Mouse (Mus musculus): ENCODE results near the gene Gcnt2.
"Not testable (repeated sequence)": the region's sequence is repeated elsewhere in the genome, so short reads cannot be mapped to it uniquely, and the experiment has no call there.

Gene Gcnt2

DNA sequence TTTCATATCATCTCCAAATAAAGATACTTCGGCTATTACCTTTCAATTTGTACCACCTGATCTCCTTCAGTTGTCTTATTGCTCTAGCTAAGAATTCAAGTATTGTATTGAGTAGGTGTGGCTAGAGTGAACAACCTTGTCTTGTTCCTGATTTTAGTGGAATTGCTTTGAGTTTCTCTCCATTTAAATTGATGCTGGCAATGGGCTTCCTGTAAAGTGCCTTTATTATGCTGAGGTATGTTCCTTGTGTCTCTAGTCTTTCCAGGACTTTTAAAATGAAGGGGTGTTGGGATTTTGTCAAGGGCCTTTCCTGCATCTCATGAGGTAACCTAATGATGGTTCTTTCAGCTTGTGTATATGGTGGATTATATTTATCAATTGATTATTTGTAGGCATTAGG, 83.5 kb downstream of the Gcnt2 start:
- DNase-seq (ENCODE audit: low spot score in 2 of 2), result no peak

DNA sequence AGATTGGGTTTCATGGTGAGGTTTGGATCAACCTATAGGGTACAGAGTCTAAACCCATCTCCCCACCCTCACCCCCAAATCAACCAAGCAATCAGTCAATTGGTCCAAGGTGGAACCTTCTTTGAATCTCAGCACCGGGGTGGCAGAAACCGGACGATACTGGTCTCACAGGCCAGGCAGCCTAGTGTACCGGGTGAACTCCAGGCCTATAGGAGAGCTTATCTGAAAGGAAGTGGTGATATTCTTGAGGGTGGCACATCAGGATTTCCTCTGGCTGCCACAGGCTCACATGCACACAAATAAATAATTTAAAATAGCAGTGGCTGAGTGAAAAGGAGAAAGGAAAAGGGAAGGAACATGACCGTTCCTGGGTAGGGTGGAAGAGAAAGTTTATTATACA, 84.4 kb downstream of the Gcnt2 start:
- no peak for DNase-seq (ENCODE audit: low spot score in 2 of 2)

DNA sequence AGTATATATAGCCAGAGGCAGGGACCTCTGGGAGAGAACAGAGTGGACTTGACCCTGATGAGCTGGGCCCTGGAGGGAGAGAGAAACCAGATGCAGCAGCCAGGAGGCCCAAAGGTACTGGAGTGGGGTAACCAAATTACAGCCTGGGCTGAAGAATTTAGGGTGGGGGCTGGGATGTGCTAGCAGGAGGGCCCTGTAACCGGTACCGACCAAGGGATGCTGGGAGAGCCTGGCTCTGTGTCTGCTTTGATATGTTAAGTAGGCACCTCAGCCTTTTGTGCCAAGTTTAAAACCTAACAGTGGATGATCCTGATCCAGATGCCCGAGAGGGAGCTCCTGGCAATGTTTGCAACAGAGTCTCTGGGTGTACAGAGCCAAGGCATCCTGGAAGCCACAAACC, 84.8 kb downstream of the Gcnt2 start:
- DNase-seq (ENCODE audit: low spot score in 2 of 2), result no peak

DNA sequence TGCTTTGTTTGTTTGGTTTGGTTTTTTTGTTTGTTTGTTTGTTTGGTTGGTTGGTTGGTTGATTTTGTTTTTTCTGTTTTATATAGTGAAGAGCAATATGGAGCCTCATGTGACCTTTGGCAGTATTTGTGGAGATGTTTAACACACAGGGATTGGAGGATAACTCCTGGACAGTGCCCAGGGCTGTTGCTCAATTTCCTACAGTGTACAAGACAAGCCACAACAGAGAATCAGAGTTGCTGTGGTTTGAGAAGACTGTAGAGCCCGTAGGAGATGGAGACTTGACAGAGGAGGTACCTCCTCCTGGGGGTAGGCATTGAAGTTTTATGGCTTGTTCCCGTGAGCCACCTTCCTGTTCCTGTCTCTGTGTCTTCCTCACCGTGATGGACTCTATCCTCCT, 87.0 kb downstream of the Gcnt2 start:
- DNase-seq (ENCODE audit: low spot score in 2 of 2), result no peak

DNA sequence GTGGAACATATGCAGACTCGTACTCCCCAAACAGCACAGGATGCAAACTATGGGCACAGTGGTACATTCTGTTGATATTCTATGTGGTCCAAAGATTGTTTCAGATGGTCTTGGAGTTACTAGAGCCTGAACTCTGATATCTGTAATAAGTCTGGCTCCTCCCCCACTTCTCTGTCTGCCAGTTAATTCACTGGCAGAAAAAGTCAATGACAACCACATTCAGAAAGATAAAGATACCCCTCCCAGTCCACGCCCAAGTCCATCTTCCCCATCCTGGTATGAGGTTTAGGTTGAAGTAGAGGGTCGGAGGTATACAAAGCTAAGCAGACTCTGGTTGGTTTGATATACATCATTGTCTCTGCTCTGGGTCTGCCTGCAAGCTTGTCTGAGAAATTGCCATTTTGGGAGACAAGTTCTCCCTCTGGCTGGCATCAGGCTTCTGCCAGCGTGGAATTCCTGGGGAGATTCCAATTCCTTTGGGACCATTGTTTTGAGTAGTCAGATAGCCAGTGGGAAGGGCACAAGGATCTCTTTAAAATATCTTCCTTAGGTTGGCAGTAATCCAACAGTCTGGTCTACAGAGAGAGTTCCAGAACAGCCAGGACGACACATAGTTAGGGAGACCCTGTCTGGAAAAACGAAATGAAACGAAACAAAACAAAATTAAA, 88.1 kb downstream of the Gcnt2 start:
- DNase-seq (ENCODE audit: low spot score in 2 of 2), result no peak

DNA sequence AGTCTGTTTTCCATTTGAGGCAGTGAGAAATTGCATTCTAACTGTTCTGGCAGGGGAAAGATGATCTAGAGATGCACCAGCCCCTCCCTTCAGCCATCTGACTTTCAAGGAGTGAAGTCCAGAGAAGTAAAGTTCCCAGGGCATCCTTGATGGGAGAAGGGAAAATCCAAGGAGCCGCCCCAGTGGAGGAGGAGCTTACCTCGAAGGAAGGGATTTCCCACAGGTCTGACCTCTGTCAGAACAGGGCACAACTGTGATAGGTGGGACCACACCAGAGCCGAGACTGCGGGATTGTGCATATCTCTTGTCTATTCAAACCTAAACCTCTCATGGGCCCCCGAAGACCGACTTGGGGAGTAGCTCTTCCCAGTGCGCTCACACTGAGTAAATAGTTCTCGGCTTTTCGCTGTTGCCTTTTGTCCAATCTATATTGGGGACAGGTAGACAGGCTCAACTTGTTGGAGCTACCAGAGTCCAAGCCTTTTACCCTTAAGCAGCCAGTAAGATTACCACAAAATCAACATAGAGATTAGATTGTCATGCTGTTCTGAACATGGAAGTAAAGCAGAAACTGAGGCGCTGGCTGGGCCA, 91.9 kb downstream of the Gcnt2 start:
- no peak for DNase-seq (ENCODE audit: low spot score in 2 of 2)

DNA sequence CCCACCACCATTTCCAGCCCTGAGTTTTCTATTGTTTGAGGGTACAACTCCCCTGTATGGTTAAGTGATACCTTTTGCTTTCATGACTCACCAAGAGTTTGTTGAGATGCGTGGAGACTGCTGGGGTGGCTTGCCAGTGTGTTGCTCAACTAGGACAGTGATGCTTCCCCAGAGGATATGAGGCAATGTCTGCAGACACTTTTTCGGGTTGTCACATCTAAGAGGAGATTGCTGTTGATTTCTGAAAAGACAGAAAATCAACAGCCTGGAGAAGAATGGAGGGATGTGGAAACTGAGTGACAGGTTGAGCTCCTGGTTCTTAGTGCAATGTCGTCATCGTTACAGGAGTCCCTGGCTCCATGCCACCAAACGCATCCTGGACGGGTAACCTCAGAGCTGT, 93.7 kb downstream of the Gcnt2 start:
- no peak for DNase-seq (ENCODE audit: low spot score in 2 of 2)

DNA sequence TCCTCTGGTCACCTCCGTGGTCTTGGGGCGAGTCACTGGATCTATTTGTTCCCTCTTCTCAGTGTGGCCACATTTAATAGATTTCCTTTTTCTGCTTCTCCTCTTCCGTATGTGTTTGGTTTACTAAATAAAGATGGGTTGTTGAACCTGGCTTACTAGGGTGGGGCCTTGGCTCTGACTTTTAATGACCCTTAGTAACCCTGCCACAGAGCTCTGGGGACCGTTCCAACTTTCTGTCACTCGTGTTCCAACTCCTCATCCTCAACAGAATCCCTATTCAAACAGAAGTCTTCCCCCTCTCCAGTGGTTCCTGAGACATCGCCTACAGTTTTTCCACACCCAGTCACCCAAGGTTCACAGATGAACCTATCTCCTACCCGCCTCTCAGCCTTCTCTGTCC, 96.2 kb downstream of the Gcnt2 start:
- no peak for DNase-seq (ENCODE audit: low spot score in 2 of 2)

DNA sequence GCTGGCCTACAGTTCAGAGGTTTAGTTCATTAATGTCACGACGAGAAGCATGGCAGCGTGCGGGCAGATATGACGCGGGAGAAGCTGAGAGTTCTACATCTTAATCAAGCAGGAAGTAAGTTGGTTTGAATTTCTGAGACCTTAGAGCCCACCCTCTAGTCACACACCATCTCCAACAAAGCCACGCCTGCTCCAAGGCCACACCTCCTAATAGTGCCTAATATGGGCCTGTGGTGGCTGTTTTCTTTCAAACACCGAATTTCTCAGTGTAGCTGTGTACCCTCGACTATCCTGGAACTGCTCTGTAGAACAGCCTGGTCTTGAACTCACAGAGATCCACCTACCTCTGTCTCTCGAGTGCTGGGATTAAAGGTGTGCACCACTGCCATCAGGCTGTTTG, 108.1 kb downstream of the Gcnt2 start:
- DNase-seq (ENCODE audit: low spot score in 2 of 2), result no peak

DNA sequence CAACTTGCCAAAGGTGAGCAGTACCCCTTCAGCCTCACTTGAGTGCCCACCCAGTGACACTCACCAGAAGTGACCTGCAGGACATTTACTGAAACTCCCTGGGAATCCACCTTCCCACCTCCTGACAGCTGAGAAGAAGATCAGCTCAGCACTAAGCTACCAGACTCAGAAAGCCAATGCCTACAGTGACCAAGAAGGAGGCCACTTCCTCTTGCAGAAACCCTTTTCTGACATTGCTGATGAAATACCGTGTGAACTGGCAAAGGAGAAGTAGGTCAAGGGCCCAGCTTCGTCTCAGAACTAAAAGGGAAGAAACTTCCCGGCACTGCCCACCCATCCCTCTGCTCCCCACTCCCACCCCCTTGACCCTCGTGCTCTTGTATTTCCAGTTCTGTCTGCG, 109.0 kb downstream of the Gcnt2 start:
- no peak for DNase-seq (ENCODE audit: low spot score in 2 of 2)

DNA sequence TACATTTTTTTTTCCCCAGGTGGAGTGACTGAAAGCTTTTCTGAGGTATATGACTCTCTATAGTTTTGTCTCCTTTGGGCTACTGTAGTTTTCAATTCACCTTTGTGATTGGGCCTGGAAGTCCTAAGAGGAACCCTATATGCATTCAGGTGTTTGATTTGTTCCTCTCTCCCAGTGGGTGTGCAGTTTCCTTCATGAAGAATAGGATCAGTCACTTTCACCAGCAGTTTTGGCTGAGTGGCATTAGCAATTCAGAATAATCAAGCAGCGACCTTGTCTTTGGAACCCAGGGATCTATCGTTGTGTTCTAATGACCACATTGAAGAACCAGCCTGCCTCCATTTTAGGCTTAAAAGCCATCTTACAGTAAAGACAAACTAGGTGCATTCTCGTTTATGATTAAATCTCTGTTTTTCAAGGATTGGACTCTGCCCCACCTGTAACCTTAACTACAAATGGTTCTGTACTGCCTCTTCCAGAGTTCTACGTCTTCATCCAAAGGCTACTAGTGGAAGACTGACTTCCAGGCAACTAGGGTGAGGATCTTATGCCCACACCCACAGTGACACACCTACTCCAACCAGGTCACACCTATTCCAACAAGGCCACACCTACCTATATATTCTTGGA, 110.3 kb downstream of the Gcnt2 start:
- no peak for DNase-seq (ENCODE audit: low spot score in 2 of 2)

DNA sequence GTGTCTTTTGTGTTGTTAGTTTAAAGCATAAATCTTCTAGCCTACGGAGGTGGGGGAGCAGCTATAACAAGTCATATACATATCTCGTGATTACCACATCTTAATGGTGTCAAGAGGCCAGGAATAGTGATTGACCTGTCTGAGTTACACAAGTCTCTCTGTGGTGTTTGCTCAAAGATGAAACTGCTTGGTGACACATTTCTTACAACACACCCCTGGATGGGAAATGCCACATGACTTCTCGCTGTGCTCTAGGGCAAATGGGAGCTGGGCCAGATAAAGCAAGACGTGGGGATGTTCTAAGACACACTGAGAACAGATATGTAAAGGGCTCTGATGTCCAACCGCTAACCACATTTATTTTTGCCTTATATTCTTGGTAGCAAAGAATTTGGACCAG, 111.7 kb downstream of the Gcnt2 start:
- no peak for DNase-seq (ENCODE audit: low spot score in 2 of 2)

DNA sequence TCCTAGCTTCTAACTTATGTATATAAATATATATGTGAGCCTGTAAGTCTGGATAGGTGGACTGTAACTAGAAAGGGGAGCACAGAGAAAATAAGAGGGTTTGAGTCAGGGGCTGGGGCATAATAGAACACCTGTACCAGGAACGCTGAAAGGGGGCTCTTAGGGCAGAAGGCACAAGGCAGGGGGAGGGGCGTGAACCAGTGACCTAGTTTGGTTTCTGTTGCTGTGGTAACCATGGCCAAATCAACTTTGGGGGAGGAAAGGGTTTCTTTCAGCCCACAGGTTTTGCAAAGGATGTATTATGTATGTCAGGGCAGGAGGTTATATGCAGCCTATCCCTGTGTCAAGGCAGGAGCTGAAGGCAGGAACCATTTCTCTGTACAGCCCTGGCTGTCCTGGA, 112.3 kb downstream of the Gcnt2 start:
- DNase-seq (ENCODE audit: low spot score in 2 of 2), result no peak

DNA sequence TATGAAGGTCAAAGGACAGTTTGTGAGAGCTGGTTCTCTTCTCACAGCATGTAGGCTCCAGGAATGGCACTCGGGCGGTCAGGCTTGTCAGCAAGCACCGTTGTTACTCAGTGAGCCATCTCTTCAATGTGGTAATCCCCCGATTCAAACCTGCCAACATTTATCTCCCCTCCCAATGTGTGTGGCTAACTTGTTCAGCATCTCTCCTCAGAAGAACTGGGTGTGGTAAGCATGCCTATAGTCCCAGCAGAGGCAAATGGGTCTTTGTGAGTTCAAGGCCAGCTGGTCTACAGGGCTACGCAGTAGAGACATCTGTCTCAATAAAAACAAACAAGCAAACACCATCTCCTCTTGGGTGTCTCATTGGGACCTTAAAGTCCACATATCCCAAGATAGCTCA, 113.4 kb downstream of the Gcnt2 start:
- DNase-seq (ENCODE audit: low spot score in 2 of 2), result no peak

DNA sequence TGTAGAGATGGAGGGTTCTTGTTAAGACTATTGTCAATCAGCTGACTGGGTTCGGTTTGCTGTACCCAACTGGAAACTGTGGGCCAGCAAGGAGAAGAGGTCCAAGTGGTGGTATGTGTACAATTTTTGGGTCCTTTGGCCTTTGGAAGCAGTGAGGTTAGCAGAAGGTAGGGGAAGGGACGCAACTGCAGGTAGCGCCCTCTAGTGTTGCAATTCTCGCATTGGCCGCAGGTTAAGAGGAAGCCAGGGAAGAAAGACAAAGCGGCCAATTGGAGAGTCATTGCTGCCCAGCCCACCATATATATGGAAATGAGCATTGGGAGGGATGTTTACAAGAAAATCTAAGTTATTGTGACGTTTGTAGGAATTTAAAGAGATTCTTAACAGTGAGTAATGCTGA, 118.1 kb downstream of the Gcnt2 start:
- peak in 1 of 2 experiments; percentile 7 for DNase-seq (ENCODE audit: low spot score in 2 of 2)

DNA sequence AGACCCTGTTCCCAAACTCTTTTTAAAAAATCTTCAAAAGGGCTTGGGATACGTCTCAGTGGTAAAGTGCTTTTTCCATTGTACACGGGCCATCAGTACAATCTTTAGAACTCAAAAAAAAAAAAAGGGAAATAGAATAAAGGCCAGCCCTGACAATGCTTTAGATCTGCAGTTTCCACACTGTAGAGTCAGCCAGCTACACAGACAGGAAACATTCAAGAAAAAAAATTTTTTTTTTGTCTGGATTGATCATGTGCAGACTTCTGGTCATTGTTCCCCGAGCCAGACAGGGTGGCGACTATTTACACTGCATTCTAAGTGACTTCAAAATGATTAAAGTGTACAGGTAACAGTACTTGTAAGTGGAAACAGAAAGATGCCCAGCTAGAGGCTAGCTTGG, 119.1 kb downstream of the Gcnt2 start:
- DNase-seq (ENCODE audit: low spot score in 2 of 2), result no peak

DNA sequence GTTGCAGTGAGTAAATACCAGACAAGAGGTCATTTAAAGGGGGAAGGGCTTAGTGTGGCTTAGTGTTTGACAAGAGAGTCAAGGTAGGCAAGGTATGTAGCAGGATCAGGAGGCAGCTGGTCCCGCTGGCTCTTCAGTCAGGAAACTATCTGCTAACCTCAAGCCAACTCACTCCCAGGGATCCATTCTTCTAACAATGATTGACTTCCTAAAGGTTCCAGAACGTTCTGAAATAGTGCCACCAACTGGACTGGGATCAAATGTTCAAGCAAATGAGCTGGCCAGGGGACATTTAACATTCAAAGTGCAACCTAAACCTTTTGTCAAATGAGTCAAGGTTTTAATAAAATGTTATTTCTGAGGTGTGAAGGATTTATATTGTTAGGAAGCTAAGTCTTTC, 119.8 kb downstream of the Gcnt2 start:
- no peak for DNase-seq (ENCODE audit: low spot score in 2 of 2)

DNA sequence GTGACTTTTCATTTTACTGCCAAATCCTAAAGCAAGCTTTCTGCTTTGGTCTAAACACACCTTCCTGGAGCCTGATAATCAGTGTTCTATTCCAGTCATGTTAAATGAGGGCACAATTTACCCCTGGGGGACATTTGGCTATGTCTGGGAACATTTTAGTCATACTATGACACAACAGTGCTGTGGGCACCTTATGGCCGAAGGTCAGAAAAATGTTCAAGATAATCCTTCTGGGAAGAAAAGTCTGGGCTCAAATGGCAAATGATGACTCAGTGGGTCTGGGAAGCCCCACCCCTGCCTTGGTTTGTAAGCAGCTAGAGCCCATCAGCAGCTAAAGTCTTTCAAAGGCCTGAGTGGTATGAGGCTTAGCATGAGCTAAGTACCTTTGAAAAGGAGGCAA, 123.2 kb downstream of the Gcnt2 start:
- no peak for DNase-seq (ENCODE audit: low spot score in 2 of 2)

DNA sequence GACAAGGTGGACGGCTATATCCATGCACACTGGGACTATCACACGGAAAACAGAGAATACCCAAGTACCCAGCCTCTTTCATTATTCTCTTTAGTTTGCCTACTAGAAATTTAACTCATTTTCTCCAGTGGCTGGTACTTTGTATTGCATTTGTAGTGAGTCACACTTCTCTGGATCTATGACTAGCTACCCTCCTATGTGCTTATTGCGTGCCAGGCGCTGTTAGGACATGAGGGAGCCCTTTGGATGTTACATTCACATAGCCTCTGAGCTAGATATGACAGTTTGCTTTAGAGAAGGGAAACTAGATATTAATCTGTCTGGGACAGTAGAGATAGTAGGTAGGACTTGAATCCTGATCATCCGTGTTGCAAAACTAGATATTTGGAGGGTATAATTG, 126.5 kb downstream of the Gcnt2 start:
- DNase-seq (ENCODE audit: low spot score in 2 of 2), result no peak

DNA sequence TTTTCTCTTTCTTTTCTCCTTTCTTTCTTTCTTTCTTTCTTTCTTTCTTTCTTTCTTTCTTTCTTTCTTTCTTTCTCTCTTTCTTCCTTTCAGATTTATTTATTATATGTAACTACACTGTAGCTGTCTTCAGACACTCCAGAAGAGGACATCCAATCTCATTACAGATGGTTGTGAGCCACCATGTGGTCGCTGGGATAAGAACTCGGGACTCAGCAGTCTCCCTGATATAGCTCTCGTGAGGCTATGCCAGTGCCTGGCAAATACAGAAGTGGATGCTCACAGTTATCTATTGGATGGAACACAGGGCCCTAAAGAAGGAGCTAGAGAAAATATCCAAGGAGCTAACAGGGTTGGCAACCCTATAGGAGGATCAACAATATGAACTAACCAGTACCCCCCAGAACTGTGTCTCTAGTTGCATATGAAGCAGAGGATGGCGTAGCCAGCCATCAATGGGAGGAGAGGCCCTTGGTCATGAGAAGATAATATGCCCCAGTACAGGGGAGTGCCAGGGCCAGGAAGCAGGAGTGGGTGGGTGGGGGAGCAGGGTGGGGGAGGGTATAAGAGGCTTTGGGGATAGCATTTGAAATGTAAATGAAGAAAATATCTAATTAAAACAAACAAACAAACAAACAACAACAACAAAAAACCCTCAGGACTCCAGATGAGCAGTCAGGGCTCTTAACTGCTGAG, 128.2 kb downstream of the Gcnt2 start:
- not testable (repeated sequence) for DNase-seq (ENCODE audit: low spot score in 2 of 2)

DNA sequence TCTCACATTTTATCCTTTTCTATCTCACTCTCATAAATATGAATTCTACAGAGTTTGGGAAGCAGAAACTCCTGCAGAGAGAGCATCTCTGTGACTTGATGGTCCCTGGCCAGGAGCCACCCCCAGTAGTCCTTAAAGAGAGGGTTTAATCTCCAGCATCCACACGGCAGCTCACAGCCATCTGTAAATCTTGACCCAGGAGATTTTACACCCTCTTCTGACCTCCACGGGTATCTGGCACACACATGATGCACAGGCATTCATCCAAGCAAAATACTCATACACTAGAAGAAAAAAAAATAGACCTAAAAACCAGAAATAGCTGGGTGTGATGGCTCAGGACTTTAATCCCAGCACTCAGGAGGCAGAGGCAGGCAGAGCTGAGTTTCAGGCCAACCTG, 128.9 kb downstream of the Gcnt2 start:
- DNase-seq (ENCODE audit: low spot score in 2 of 2), result no peak

DNA sequence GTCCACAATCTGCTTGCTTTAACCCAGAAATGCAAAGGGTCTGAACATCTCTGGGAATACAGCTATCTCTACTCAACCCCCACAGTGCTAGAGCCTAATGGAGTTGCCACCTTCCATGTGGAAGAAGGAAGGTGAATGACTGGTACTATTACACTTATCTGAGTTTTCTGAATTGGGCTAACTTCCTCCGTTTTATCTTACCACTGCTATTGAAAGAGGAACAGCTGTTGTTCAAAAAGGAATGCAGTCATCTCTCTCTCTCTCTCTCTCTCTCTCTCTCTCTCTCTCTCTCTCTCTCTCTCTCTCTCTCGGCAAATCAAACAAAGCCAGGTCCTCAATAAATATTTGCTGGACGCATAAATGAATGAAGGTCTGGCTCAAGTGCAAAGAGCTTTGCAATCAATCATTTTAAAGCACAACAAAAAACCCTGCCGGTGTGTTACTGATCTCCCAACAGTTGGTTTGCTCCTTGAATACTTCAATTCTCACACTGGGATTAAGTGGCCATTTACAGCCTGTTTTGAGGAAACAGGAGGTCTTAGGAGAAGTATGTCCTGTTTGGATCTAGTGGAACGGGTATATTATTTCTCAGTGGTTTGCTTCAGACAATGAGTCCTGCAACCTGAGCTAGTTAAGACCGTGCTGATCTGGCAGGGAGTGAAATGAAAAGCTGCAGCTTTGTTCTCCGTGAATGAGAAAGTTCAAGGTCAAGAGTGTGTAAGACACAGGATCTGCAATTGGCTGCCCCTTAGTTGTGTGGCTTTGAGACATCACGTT, 135.1 kb downstream of the Gcnt2 start:
- no peak for DNase-seq (ENCODE audit: low spot score in 2 of 2)

Data from right cerebral cortex, postnatal 36 days (tissue).